In genomic region chr6:17742209-17742608, GRCm38 (mm10) we compare ENCODE assay signal across 18 mouse cellular contexts. TPM values are rescaled to one million over a fixed set of nuclear protein-coding genes. Genes with fewer than 3 reads are reported as not detected.
DNase-seq lines count a peak whose midpoint lies in the region; ATAC-seq and TF ChIP-seq lines count a peak whose summit lies in the region.
"Had no signal": no experiment of that assay in that cellular context is flagged by ENCODE, and none has a peak within 500 bp of the region (broad histone marks: within the 10 kb centered on the region; RNA-seq: fewer than 3 reads in every experiment).

No protein-coding gene starts in this region.

- TF ChIP-seq EP300 in liver, embryonic 14.5 days (IDR thresholded peaks at IDR 0.05; ENCODE audit: low read depth), result no peak

- no peak overlapping the region for H3K9ac ChIP-seq in heart, embryonic 11.5 days (ENCODE audit: low read depth, low read length)
- peak overlapping the region; percentile 61 for H3K9ac ChIP-seq in liver, embryonic 14.5 days (replicated peaks)
- H3K9ac ChIP-seq: forebrain, embryonic 15.5 days had no signal

- no peaks in the 10 kb centered on the region for H3K27me3 ChIP-seq in heart, embryonic 11.5 days (ENCODE audit: control insufficient read depth, insufficient read depth, low read length)
- H3K27me3 ChIP-seq in G1E (ENCODE audit: insufficient read depth, low read length), result no peaks in the 10 kb centered on the region
- H3K27me3 ChIP-seq in liver, embryonic 14.5 days (ENCODE audit: control insufficient read depth, insufficient read depth, low read length), result no peaks in the 10 kb centered on the region
- H3K27me3 ChIP-seq: forebrain, embryonic 15.5 days had no signal

- intact Hi-C loops in heart, postnatal 14 days (cut with DNase I), result no loop called here

- TF ChIP-seq CTCF in G1E (IDR thresholded peaks at IDR 0.05; ENCODE audit: low read depth, low read length), result no peak
- TF ChIP-seq CTCF in liver, embryonic 14.5 days (IDR thresholded peaks at IDR 0.05; ENCODE audit: low read depth), result no peak

- WGBS in heart, embryonic 11.5 days (ENCODE audit: insufficient replicate concordance), result 75% methylated on average over 4 of the region's 4 CpGs
- WGBS in liver, embryonic 14.5 days (ENCODE audit: insufficient replicate concordance), result 71% methylated on average over 4 of the region's 4 CpGs

- H3K4me1 ChIP-seq in heart, embryonic 11.5 days (ENCODE audit: control insufficient read depth, insufficient read depth, low read length), result peaks cover 23% of the 10 kb centered on the region
- peaks cover 75% of the 10 kb centered on the region for H3K4me1 ChIP-seq in G1E (ENCODE audit: insufficient read depth, low read depth, low read length)
- H3K4me1 ChIP-seq in liver, embryonic 14.5 days (replicated peaks; ENCODE audit: control insufficient read depth in 2 of 2, insufficient read depth in 2 of 2, low read length in 1 of 2), result peaks cover 38 to 40% of the 10 kb centered on the region in 2 experiments
- H3K4me1 ChIP-seq: forebrain, embryonic 15.5 days; midbrain, embryonic 10.5 days had no signal

- ATAC-seq in heart, embryonic 11.5 days (replicated peaks; ENCODE audit: insufficient number of reproducible peaks, low FRiP score, low TSS enrichment), result no peak
- ATAC-seq in G1E (ENCODE audit: extremely low read depth, insufficient number of reproducible peaks, low FRiP score, poor library complexity, severe bottlenecking), result no peak
- 0 out of 2 replicates have a peak, but pooled peaks have one; percentile 3 for ATAC-seq in erythroblast, adult 5-6 weeks (replicated peaks; ENCODE audit: low FRiP score, poor library complexity, severe bottlenecking)
- ATAC-seq in liver, embryonic 14.5 days (ENCODE audit: insufficient read depth), result no peak
- ATAC-seq: forebrain, embryonic 15.5 days had no signal

- H3K4me3 ChIP-seq in heart, embryonic 11.5 days (ENCODE audit: low read depth, low read length), result no peak overlapping the region
- peak overlapping the region; percentile 52; the same call in 1 of the 2 replicates for H3K4me3 ChIP-seq in G1E (ENCODE audit: low read depth, low read length)
- no peak overlapping the region for H3K4me3 ChIP-seq in liver, embryonic 14.5 days (ENCODE audit: insufficient read depth in 1 of 2, low read depth in 2 of 2, low read length in 2 of 2)
- H3K4me3 ChIP-seq: forebrain, embryonic 15.5 days; midbrain, embryonic 10.5 days had no signal

- H3K36me3 ChIP-seq in heart, embryonic 11.5 days (ENCODE audit: control insufficient read depth, insufficient read depth, low read length), result no peaks in the 10 kb centered on the region
- H3K36me3 ChIP-seq in G1E (replicated peaks), result peaks cover 5% of the 10 kb centered on the region
- no peaks in the 10 kb centered on the region for H3K36me3 ChIP-seq in liver, embryonic 14.5 days (replicated peaks; ENCODE audit: control insufficient read depth, insufficient read depth, low read depth)
- H3K36me3 ChIP-seq: forebrain, embryonic 15.5 days; midbrain, embryonic 10.5 days had no signal

- H3K27ac ChIP-seq in heart, embryonic 11.5 days (ENCODE audit: low read depth, low read length), result peak overlapping the region; percentile 79
- H3K27ac ChIP-seq in liver, embryonic 14.5 days, result peak overlapping the region; percentile 91
- H3K27ac ChIP-seq: forebrain, embryonic 15.5 days; midbrain, embryonic 10.5 days had no signal

- no peak for DNase-seq in heart, postnatal 14 days
- DNase-seq in G1E (ENCODE audit: low spot score), result no peak
- DNase-seq in liver, embryonic 14.5 days (ENCODE audit: low read depth in 3 of 3, low spot score in 3 of 3), result no peak
- no peak for DNase-seq in kidney, adult 11 months
- no peak for DNase-seq in adrenal gland, postnatal 25 days
- DNase-seq in adrenal gland, adult (ENCODE audit: inconsistent age in 2 of 2, low spot score in 1 of 2), result no peak
- DNase-seq: adrenal gland, postnatal 14 days; cerebellum, adult 2 months; embryo, embryonic 11 days; kidney, adult 2 months; kidney, postnatal 36 days; layer of hippocampus, adult 9-11 months; lung, postnatal 10 days; right cerebral cortex, adult 18-20 months had no signal

- H3K9me3 ChIP-seq in heart, embryonic 11.5 days (replicated peaks; ENCODE audit: control insufficient read depth, low read length), result no peaks in the 10 kb centered on the region
- H3K9me3 ChIP-seq in G1E (replicated peaks), result no peaks in the 10 kb centered on the region
- H3K9me3 ChIP-seq in liver, embryonic 14.5 days (ENCODE audit: control insufficient read depth, low read length), result no peaks in the 10 kb centered on the region
- H3K9me3 ChIP-seq: forebrain, embryonic 15.5 days; midbrain, embryonic 10.5 days had no signal

- H3K4me2 ChIP-seq in heart, embryonic 11.5 days, result peak overlapping the region; percentile 24; the same call in 1 of the 2 replicates
- peak overlapping the region; percentile 56 for H3K4me2 ChIP-seq in liver, embryonic 14.5 days (ENCODE audit: low read depth)
- H3K4me2 ChIP-seq: forebrain, embryonic 15.5 days had no signal

RNA-seq across cellular contexts. Expression of gene St7, which starts 49.5 kb away (rescaled TPM):
- 26.9 and 31.6 TPM in 2 replicates for polyA plus RNA-seq in heart, embryonic 11.5 days (2014; fragmentation: Nextera tagmentation; extraction: Ambion mirVana)
- 10 to 100 TPM; 19.0 to 19.3 TPM for total RNA-seq in heart, postnatal 14 days (2021)
- total RNA-seq in G1E (2014; fragmentation: Nextera tagmentation) (155 TPM in 2 replicates), G1E (2017) (84.7 and 92.6 TPM in 2 replicates)
- 4.7 and 4.9 TPM in 2 replicates for polyA plus RNA-seq in G1E (2012)
- total RNA-seq in erythroblast, adult 5-6 weeks (2015; ENCODE audit: low replicate concordance), result 29.0 and 73.4 TPM in 2 replicates
- 73.5 and 90.6 TPM in 2 replicates for total RNA-seq in erythroblast, adult 5-6 weeks (2017; ENCODE audit: low replicate concordance)
- 6.7 and 7.9 TPM in 2 replicates for polyA plus RNA-seq in liver, embryonic 14.5 days (2012; rRNA removed)
- polyA plus RNA-seq in liver, embryonic 14.5 days (2014; fragmentation: Nextera tagmentation; extraction: Ambion mirVana), result 8.9 and 9.4 TPM in 2 replicates
- 29.0 and 31.5 TPM in 2 replicates for total RNA-seq in adrenal gland, postnatal 25 days (2021)
